Comparison of ENCODE assay signal across 8 mouse cellular contexts in genomic region chr7:44850146-44850545, GRCm38 (mm10). TPM values are rescaled to one million over a fixed set of nuclear protein-coding genes. Genes with fewer than 3 reads are reported as not detected.
DNase-seq lines count a peak whose midpoint lies in the region; ATAC-seq lines count a peak whose summit lies in the region.

No protein-coding gene starts in this region.

- peak; percentile 78 for DNase-seq in CD4-positive, CD25-positive, alpha-beta regulatory T cell, adult 2 months (ENCODE audit: low read depth, low spot score)
- peak; percentile 74 to 77 for DNase-seq in adrenal gland, adult 18-20 months (ENCODE audit: low spot score in 2 of 2)
- DNase-seq in limb, embryonic 11.5 days (ENCODE audit: low spot score), result peak; percentile 87

- no peak for ATAC-seq in CD4-positive, CD25-positive, alpha-beta regulatory T cell, adult 4 months
- ATAC-seq in forebrain, embryonic 12.5 days (ENCODE audit: low FRiP score), result peak; percentile 53
- ATAC-seq in hindbrain, embryonic 12.5 days (ENCODE audit: low FRiP score), result peak; percentile 39
- peak; percentile 56 for ATAC-seq in limb, embryonic 11.5 days (ENCODE audit: insufficient number of reproducible peaks, low FRiP score, low TSS enrichment, low read depth)
- ATAC-seq in midbrain, embryonic 13.5 days, result peak; percentile 41
- ATAC-seq in stomach, embryonic 14.5 days (ENCODE audit: insufficient number of reproducible peaks, insufficient read depth, low FRiP score, low read depth), result peak; percentile 33; the same call in 1 of the 2 replicates

- peaks cover 41% of the 10 kb centered on the region for H3K4me1 ChIP-seq in forebrain, embryonic 12.5 days
- peaks cover 46% of the 10 kb centered on the region for H3K4me1 ChIP-seq in hindbrain, embryonic 12.5 days
- peaks cover 21% of the 10 kb centered on the region for H3K4me1 ChIP-seq in limb, embryonic 11.5 days (ENCODE audit: control insufficient read depth, insufficient read depth, low read length)
- H3K4me1 ChIP-seq in midbrain, embryonic 13.5 days (replicated peaks), result peaks cover 57% of the 10 kb centered on the region
- peaks cover 36% of the 10 kb centered on the region for H3K4me1 ChIP-seq in stomach, embryonic 14.5 days (ENCODE audit: control insufficient read depth, insufficient read depth, low read length)

- H3K9ac ChIP-seq in forebrain, embryonic 12.5 days, result peak overlapping the region; percentile 84
- peak overlapping the region; percentile 76 for H3K9ac ChIP-seq in hindbrain, embryonic 12.5 days
- H3K9ac ChIP-seq in limb, embryonic 11.5 days (ENCODE audit: low read length), result peak overlapping the region; percentile 77
- peak overlapping the region; percentile 86 for H3K9ac ChIP-seq in midbrain, embryonic 13.5 days (replicated peaks)
- peak overlapping the region; percentile 80 for H3K9ac ChIP-seq in stomach, embryonic 14.5 days (replicated peaks; ENCODE audit: low read depth, low read length)

- H3K27ac ChIP-seq in forebrain, embryonic 12.5 days, result peak overlapping the region; percentile 97
- peak overlapping the region; percentile 97 for H3K27ac ChIP-seq in hindbrain, embryonic 12.5 days
- H3K27ac ChIP-seq in limb, embryonic 11.5 days (replicated peaks; ENCODE audit: low read depth, low read length), result peak overlapping the region; percentile 91
- peak overlapping the region; percentile 97 for H3K27ac ChIP-seq in midbrain, embryonic 13.5 days
- peak overlapping the region; percentile 99 for H3K27ac ChIP-seq in stomach, embryonic 14.5 days (ENCODE audit: low read length)

- peak overlapping the region; percentile 89 for H3K4me2 ChIP-seq in forebrain, embryonic 12.5 days
- H3K4me2 ChIP-seq in hindbrain, embryonic 12.5 days (replicated peaks), result peak overlapping the region; percentile 78
- H3K4me2 ChIP-seq in limb, embryonic 11.5 days (ENCODE audit: low read depth, severe bottlenecking), result peak overlapping the region; percentile 83
- H3K4me2 ChIP-seq in midbrain, embryonic 13.5 days (replicated peaks), result peak overlapping the region; percentile 89
- H3K4me2 ChIP-seq in stomach, embryonic 14.5 days (replicated peaks; ENCODE audit: low read depth, low read length), result peak overlapping the region; percentile 94

- H3K9me3 ChIP-seq in forebrain, embryonic 12.5 days, result no peaks in the 10 kb centered on the region
- H3K9me3 ChIP-seq in hindbrain, embryonic 12.5 days (replicated peaks), result no peaks in the 10 kb centered on the region
- no peaks in the 10 kb centered on the region for H3K9me3 ChIP-seq in limb, embryonic 11.5 days (ENCODE audit: control insufficient read depth, low read length)
- no peaks in the 10 kb centered on the region for H3K9me3 ChIP-seq in midbrain, embryonic 13.5 days
- no peaks in the 10 kb centered on the region for H3K9me3 ChIP-seq in stomach, embryonic 14.5 days (ENCODE audit: control insufficient read depth, low read depth, low read length)

- no peaks in the 10 kb centered on the region for H3K27me3 ChIP-seq in forebrain, embryonic 12.5 days
- no peaks in the 10 kb centered on the region for H3K27me3 ChIP-seq in hindbrain, embryonic 12.5 days
- no peaks in the 10 kb centered on the region for H3K27me3 ChIP-seq in limb, embryonic 11.5 days (ENCODE audit: control insufficient read depth, insufficient read depth, low read length)
- no peaks in the 10 kb centered on the region for H3K27me3 ChIP-seq in midbrain, embryonic 13.5 days
- no peaks in the 10 kb centered on the region for H3K27me3 ChIP-seq in stomach, embryonic 14.5 days (ENCODE audit: control insufficient read depth, insufficient read depth, low read length)

- WGBS in forebrain, embryonic 12.5 days, result under 1% methylated on average over 26 of the region's 33 CpGs
- WGBS in hindbrain, embryonic 12.5 days, result 0% methylated on average over 31 of the region's 33 CpGs
- WGBS in limb, embryonic 11.5 days, result under 1% methylated on average over 33 of the region's 33 CpGs
- under 1% methylated on average over 33 of the region's 33 CpGs for WGBS in midbrain, embryonic 13.5 days
- 1% methylated on average over 33 of the region's 33 CpGs for WGBS in stomach, embryonic 14.5 days

- H3K4me3 ChIP-seq in forebrain, embryonic 12.5 days (replicated peaks), result peak overlapping the region; percentile 80
- peak overlapping the region; percentile 70 for H3K4me3 ChIP-seq in hindbrain, embryonic 12.5 days
- peak overlapping the region; percentile 80 for H3K4me3 ChIP-seq in limb, embryonic 11.5 days (ENCODE audit: low read depth, low read length)
- H3K4me3 ChIP-seq in midbrain, embryonic 13.5 days (replicated peaks), result peak overlapping the region; percentile 75
- H3K4me3 ChIP-seq in stomach, embryonic 14.5 days (ENCODE audit: low read depth, low read length), result peak overlapping the region; percentile 73

- peaks cover 28% of the 10 kb centered on the region for H3K36me3 ChIP-seq in forebrain, embryonic 12.5 days (replicated peaks)
- peaks cover 21% of the 10 kb centered on the region for H3K36me3 ChIP-seq in hindbrain, embryonic 12.5 days
- H3K36me3 ChIP-seq in limb, embryonic 11.5 days (ENCODE audit: control insufficient read depth, insufficient read depth, low read length), result peaks cover 17% of the 10 kb centered on the region
- H3K36me3 ChIP-seq in midbrain, embryonic 13.5 days, result peaks cover 34% of the 10 kb centered on the region
- peaks cover 28% of the 10 kb centered on the region for H3K36me3 ChIP-seq in stomach, embryonic 14.5 days (ENCODE audit: control insufficient read depth, insufficient read depth, low read length)

RNA-seq across cellular contexts. Expression of gene Tbc1d17, which starts 1.3 kb away (rescaled TPM):
- polyA plus RNA-seq in CD4-positive, CD25-positive, alpha-beta regulatory T cell, adult 4 months (2017; shearing (Covaris generic)), result 10 to 100 TPM; 64.8 to 85.3 TPM
- total RNA-seq in adrenal gland, adult 18-20 months (2021), result 10 to 100 TPM; 48.1 to 60.2 TPM
- 80.7 and 83.8 TPM in 2 replicates for polyA plus RNA-seq in forebrain, embryonic 12.5 days (2016; fragmentation: Nextera tagmentation; extraction: Ambion mirVana)
- 103 and 110 TPM in 2 replicates for polyA plus RNA-seq in hindbrain, embryonic 12.5 days (2016; fragmentation: Nextera tagmentation; extraction: Ambion mirVana)
- 60.9 and 69.0 TPM in 2 replicates for polyA plus RNA-seq in limb, embryonic 11.5 days (2014; fragmentation: Nextera tagmentation; extraction: Ambion mirVana)
- polyA plus RNA-seq in midbrain, embryonic 13.5 days (2015; fragmentation: Nextera tagmentation; extraction: Ambion mirVana), result 109 and 110 TPM in 2 replicates
- polyA plus RNA-seq in stomach, embryonic 14.5 days (2014; fragmentation: Nextera tagmentation; extraction: Ambion mirVana), result 64.6 and 71.8 TPM in 2 replicates

RNA-seq across cellular contexts. Expression of gene Akt1s1, which starts 1.4 kb away (rescaled TPM):
- polyA plus RNA-seq in CD4-positive, CD25-positive, alpha-beta regulatory T cell, adult 4 months (2017; shearing (Covaris generic)), result 1 to 10 TPM; 1.2 to 3.1 TPM
- total RNA-seq in adrenal gland, adult 18-20 months (2021), result 100 to 1,000 TPM in 1 of 2 experiments, 10 to 100 TPM in 1; 86.3 to 128 TPM
- polyA plus RNA-seq in forebrain, embryonic 12.5 days (2016; fragmentation: Nextera tagmentation; extraction: Ambion mirVana), result 95.2 and 96.0 TPM in 2 replicates
- 99.3 and 101 TPM in 2 replicates for polyA plus RNA-seq in hindbrain, embryonic 12.5 days (2016; fragmentation: Nextera tagmentation; extraction: Ambion mirVana)
- 38.6 and 63.4 TPM in 2 replicates for polyA plus RNA-seq in limb, embryonic 11.5 days (2014; fragmentation: Nextera tagmentation; extraction: Ambion mirVana)
- polyA plus RNA-seq in midbrain, embryonic 13.5 days (2015; fragmentation: Nextera tagmentation; extraction: Ambion mirVana), result 78.9 and 88.2 TPM in 2 replicates
- 43.6 and 54.9 TPM in 2 replicates for polyA plus RNA-seq in stomach, embryonic 14.5 days (2014; fragmentation: Nextera tagmentation; extraction: Ambion mirVana)

RNA-seq across cellular contexts. Expression of gene Pnkp, which starts 6.8 kb away (rescaled TPM):
- polyA plus RNA-seq in CD4-positive, CD25-positive, alpha-beta regulatory T cell, adult 4 months (2017; shearing (Covaris generic)), result 10 to 100 TPM; 45.0 to 74.3 TPM
- 10 to 100 TPM; 33.8 to 40.8 TPM for total RNA-seq in adrenal gland, adult 18-20 months (2021)
- polyA plus RNA-seq in forebrain, embryonic 12.5 days (2016; fragmentation: Nextera tagmentation; extraction: Ambion mirVana), result 37.8 and 39.1 TPM in 2 replicates
- polyA plus RNA-seq in hindbrain, embryonic 12.5 days (2016; fragmentation: Nextera tagmentation; extraction: Ambion mirVana), result 34.7 and 35.1 TPM in 2 replicates
- polyA plus RNA-seq in limb, embryonic 11.5 days (2014; fragmentation: Nextera tagmentation; extraction: Ambion mirVana), result 31.0 and 31.2 TPM in 2 replicates
- 32.3 and 38.5 TPM in 2 replicates for polyA plus RNA-seq in midbrain, embryonic 13.5 days (2015; fragmentation: Nextera tagmentation; extraction: Ambion mirVana)
- 25.7 and 30.0 TPM in 2 replicates for polyA plus RNA-seq in stomach, embryonic 14.5 days (2014; fragmentation: Nextera tagmentation; extraction: Ambion mirVana)

RNA-seq across cellular contexts. Expression of gene Ptov1, which starts 19.4 kb away (rescaled TPM):
- 1 to 10 TPM; 1.1 to 3.9 TPM for polyA plus RNA-seq in CD4-positive, CD25-positive, alpha-beta regulatory T cell, adult 4 months (2017; shearing (Covaris generic))
- total RNA-seq in adrenal gland, adult 18-20 months (2021), result 100 to 1,000 TPM; 232 to 253 TPM
- 595 and 609 TPM in 2 replicates for polyA plus RNA-seq in forebrain, embryonic 12.5 days (2016; fragmentation: Nextera tagmentation; extraction: Ambion mirVana)
- 606 and 662 TPM in 2 replicates for polyA plus RNA-seq in hindbrain, embryonic 12.5 days (2016; fragmentation: Nextera tagmentation; extraction: Ambion mirVana)
- 410 and 427 TPM in 2 replicates for polyA plus RNA-seq in limb, embryonic 11.5 days (2014; fragmentation: Nextera tagmentation; extraction: Ambion mirVana)
- 524 and 584 TPM in 2 replicates for polyA plus RNA-seq in midbrain, embryonic 13.5 days (2015; fragmentation: Nextera tagmentation; extraction: Ambion mirVana)
- polyA plus RNA-seq in stomach, embryonic 14.5 days (2014; fragmentation: Nextera tagmentation; extraction: Ambion mirVana), result 377 and 384 TPM in 2 replicates

RNA-seq across cellular contexts. Expression of gene Atf5, which starts 33.7 kb away (rescaled TPM):
- polyA plus RNA-seq in CD4-positive, CD25-positive, alpha-beta regulatory T cell, adult 4 months (2017; shearing (Covaris generic)), result under 1 TPM; 0.19 to 0.35 TPM
- total RNA-seq in adrenal gland, adult 18-20 months (2021), result 100 to 1,000 TPM; 136 to 217 TPM
- polyA plus RNA-seq in forebrain, embryonic 12.5 days (2016; fragmentation: Nextera tagmentation; extraction: Ambion mirVana), result 6.9 and 7.1 TPM in 2 replicates
- polyA plus RNA-seq in hindbrain, embryonic 12.5 days (2016; fragmentation: Nextera tagmentation; extraction: Ambion mirVana), result 3.9 and 4.6 TPM in 2 replicates
- 2.1 and 2.3 TPM in 2 replicates for polyA plus RNA-seq in limb, embryonic 11.5 days (2014; fragmentation: Nextera tagmentation; extraction: Ambion mirVana)
- polyA plus RNA-seq in midbrain, embryonic 13.5 days (2015; fragmentation: Nextera tagmentation; extraction: Ambion mirVana), result 3.8 and 5.4 TPM in 2 replicates
- 3.1 and 4.4 TPM in 2 replicates for polyA plus RNA-seq in stomach, embryonic 14.5 days (2014; fragmentation: Nextera tagmentation; extraction: Ambion mirVana)
